Mouse (Mus musculus) intestine, embryonic 14.5 days (tissue): Measurements from ENCODE around the gene Mrps18a. TPM values are rescaled to one million over a fixed set of nuclear protein-coding genes. Genes with fewer than 3 reads are reported as not detected.

Experiments used
- ATAC-seq: fragments of 200-750 bp; cut with Nextera tagmentation; replicated peaks from 2 replicates; pipeline ENCODE4 v1.8.0; 2017; ENCODE audit warnings: low read depth, moderate number of reproducible peaks, moderate TSS enrichment, moderate library complexity; ENCODE audit not compliant: low FRiP score, low TSS enrichment
- DNase-seq: peaks from one replicate; pipeline ENCODE4 v3.0.0-alpha.2; 2018; ENCODE audit warnings: low spot score
- H3K27ac ChIP-seq: fragments of 300-500 bp; sonication (generic); 2 replicates; pipeline ENCODE4 v1.5.1; 2014; ENCODE audit warnings: low read depth, mild to moderate bottlenecking, control low read depth
- H3K27me3 ChIP-seq: fragments of 300-500 bp; sonication (generic); replicated peaks from 2 replicates; pipeline ENCODE4 v1.6.1; 2014; ENCODE audit warnings: low read length, control low read depth; ENCODE audit not compliant: control insufficient read depth, insufficient read depth
- H3K36me3 ChIP-seq: fragments of 300-500 bp; sonication (generic); 2 replicates; pipeline ENCODE4 v1.6.1; 2014; ENCODE audit warnings: low read length, control low read depth; ENCODE audit not compliant: control insufficient read depth, insufficient read depth
- H3K4me1 ChIP-seq: fragments of 300-500 bp; sonication (generic); replicated peaks from 2 replicates; pipeline ENCODE4 v1.6.1; 2014; ENCODE audit warnings: low read length, control low read depth, mixed read lengths; ENCODE audit not compliant: control insufficient read depth, insufficient read depth
- H3K4me2 ChIP-seq: fragments of 300-500 bp; sonication (generic); 2 replicates; pipeline ENCODE4 v1.6.1; 2014; ENCODE audit warnings: low read length
- H3K4me3 ChIP-seq: fragments of 300-500 bp; sonication (generic); 2 replicates; pipeline ENCODE4 v1.5.1; 2014; ENCODE audit warnings: low read depth, low read length, control low read depth, mixed read lengths
- H3K9ac ChIP-seq: fragments of 300-500 bp; sonication (generic); 2 replicates; pipeline ENCODE4 v1.6.1; 2014; ENCODE audit warnings: mild to moderate bottlenecking, low read length
- H3K9me3 ChIP-seq: fragments of 300-500 bp; sonication (generic); 2 replicates; pipeline ENCODE4 v1.6.1; 2016; ENCODE audit warnings: low read length, control low read depth; ENCODE audit not compliant: control insufficient read depth
- WGBS: fragments of 180-500 bp; shearing (Covaris S2); extraction: QIAGEN DNeasy Blood & Tissue Kit; methylation state at CpG from one replicate; pipeline ENCODE4 v1.1.7; 2014; 5-methylcytosine and 5-hydroxymethylcytosine counted together
- polyA plus RNA-seq: library from polyadenylated mRNA; unstranded; fragments of >200 nt; fragmentation: Nextera tagmentation; extraction: Ambion mirVana; gene quantifications from 2 replicates; pipeline ENCODE4 v1.2.1, GENCODE M21; 2014

The Mrps18a gene
- polyA plus RNA-seq, 1 experiment from 2014 or later: 144 TPM

DNA sequence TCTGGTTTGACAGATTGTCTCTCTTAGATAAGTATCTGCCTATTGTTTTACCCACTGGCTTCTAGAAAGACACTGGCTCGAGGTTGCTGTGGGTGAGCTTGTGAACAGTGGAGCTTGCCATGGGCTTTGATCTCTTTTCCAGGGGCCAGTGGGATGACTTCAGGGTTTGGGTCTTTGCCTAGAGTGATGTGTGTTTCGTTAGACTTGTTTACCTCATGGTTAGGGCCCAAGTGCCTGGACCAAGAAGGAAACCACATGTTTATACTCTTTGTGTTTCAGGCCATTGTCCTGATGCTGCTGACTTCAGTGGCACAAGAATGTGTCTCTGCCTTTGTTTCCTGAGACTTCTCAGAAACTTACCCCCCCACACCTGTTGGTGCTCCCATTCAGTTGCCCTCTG lies 4.7 kb downstream of the Mrps18a start:
- DNase-seq (no peak), ATAC-seq (no peak)
- H3K27ac ChIP-seq: no peak overlapping the region
- 34% methylated on average over 2 of the region's 2 CpGs for WGBS
- no peak overlapping the region for H3K4me2 ChIP-seq
- no peaks in the 10 kb centered on the region for H3K27me3 ChIP-seq
- H3K4me3 ChIP-seq: no peak overlapping the region
- H3K36me3 ChIP-seq: peaks cover 35% of the 10 kb centered on the region
- H3K4me1 ChIP-seq: peaks cover 12% of the 10 kb centered on the region
- H3K9me3 ChIP-seq: no peaks in the 10 kb centered on the region
- no peak overlapping the region for H3K9ac ChIP-seq

DNA sequence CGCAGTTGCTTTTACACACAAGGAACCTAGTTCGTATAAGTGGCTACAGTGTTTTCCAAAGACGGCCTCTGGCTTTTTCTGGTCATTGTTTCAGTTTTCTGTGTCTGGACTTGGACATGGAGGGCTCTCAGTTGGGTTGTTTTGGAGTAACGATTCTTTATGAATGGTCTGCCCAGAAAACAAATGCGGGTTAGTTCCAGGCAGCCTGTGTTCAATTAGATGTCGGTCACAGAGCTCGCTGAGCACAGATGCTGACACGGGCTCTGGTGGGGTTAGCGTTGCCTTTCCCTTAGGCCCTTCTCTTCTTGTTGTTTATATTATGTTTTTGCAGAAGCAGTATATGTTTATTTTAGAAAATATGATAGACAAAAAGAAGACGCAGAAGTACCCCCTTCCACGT lies 5.4 kb downstream of the Mrps18a start:
- no peak overlapping the region for H3K9ac ChIP-seq
- H3K36me3 ChIP-seq: peaks cover 37% of the 10 kb centered on the region
- peaks cover 12% of the 10 kb centered on the region for H3K4me1 ChIP-seq
- no peak overlapping the region for H3K27ac ChIP-seq
- H3K4me3 ChIP-seq: no peak overlapping the region
- no peaks in the 10 kb centered on the region for H3K27me3 ChIP-seq
- no peak overlapping the region for H3K4me2 ChIP-seq
- H3K9me3 ChIP-seq: no peaks in the 10 kb centered on the region
- no peak for ATAC-seq
- DNase-seq: no peak
- 70% methylated on average over 11 of the region's 11 CpGs for WGBS

DNA sequence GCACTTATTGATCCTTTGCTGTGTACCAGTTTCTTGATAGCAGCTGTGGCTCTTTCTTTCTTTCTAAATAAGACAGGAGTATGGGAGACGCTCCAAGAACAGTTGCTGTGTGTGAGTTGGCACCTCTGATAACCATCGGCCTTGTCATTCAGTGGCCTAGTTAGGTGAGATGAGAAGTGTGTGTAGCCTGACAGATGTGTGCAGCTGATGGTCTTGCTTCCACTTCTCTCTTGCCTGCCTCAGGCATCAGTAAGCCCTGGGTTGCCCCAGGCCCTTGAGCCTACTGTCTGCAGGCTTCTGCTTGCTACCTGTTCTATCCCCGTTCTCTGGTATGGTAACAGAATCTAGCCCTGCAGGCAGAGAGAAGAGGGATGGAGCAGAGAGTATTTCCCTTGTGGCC lies 6.1 kb downstream of the Mrps18a start:
- Histone ChIP-seq H3K9me3 (no peaks in the 10 kb centered on the region), H3K9ac (no peak overlapping the region), H3K4me3 (no peak overlapping the region), H3K4me2 (no peak overlapping the region), H3K27ac (no peak overlapping the region), H3K27me3 (no peaks in the 10 kb centered on the region), H3K36me3 (peaks cover 38% of the 10 kb centered on the region), H3K4me1 (peaks cover 6% of the 10 kb centered on the region)
- ATAC-seq (no peak), DNase-seq (no peak)
- 87% methylated on average over 3 of the region's 3 CpGs for WGBS

DNA sequence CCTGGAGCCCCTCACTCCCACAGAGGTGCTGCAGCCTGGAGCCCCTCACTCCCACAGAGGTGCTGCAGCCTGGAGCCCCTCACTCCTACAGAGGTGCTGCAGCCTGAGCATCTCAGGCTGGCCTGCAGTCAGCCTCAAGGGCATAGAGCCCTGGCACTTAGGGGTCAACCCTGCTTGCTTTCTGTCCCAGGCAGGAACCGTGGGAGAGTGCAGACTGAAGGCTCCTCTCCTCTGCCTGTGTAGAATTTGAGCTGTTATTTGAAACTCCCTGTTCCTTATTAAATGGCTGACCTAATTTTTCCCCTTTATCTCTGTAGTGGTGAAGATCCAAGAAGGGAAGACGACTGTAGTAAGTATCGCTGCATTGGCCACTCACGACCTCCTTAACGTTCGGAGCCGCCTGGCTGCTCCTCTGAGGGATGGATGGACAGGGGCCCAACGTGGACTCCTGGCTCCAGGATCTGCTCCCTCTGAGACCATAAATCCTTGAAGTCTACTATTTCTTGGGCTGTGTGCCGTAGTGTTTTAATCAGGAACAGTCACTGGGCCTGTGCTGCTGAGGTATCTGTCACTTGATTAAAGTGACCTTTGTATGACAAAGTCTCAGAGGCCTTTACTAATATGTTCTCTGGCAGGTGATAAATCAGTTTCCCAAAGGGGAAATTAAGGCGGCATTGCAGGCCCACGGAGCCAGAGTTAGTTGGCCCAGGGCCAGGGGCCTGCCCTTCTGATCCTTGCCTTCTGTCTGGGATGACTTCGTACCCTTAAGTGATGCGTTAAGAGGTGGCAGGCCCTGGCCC lies 7.0 kb downstream of the Mrps18a start:
- Histone ChIP-seq H3K9ac (no peak overlapping the region), H3K4me3 (no peak overlapping the region), H3K4me1 (peaks cover 6% of the 10 kb centered on the region; the same call in 1 of the 2 replicates), H3K36me3 (peaks cover 48% of the 10 kb centered on the region), H3K27ac (no peak overlapping the region), H3K4me2 (no peak overlapping the region), H3K27me3 (no peaks in the 10 kb centered on the region), H3K9me3 (no peaks in the 10 kb centered on the region)
- ATAC-seq: no peak
- DNase-seq: no peak
- 79% methylated on average over 13 of the region's 13 CpGs for WGBS

DNA sequence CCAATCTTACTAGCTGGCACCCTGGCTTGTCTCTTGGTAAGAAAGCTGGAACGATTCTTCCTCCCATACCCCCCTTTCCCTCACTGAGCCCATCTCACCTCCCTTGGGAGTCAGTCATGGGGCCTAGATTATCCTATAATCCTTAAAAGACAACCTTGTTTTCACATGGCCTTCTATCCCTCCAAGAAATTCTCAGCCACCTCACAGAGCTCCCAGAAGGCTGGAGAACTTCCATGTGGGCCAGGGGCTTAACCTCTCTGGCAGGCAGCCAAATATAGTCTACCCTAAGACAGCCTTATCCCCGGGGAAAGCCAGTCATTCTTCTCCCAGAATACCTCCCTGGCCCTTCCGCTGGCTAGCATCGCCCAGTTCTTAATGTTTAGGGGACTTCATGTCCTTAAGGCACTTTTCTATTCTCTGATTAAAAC lies 7.7 kb downstream of the Mrps18a start:
- Histone ChIP-seq H3K27me3 (no peaks in the 10 kb centered on the region), H3K4me3 (no peak overlapping the region), H3K9ac (no peak overlapping the region), H3K4me2 (no peak overlapping the region), H3K4me1 (peaks cover 6% of the 10 kb centered on the region; the same call in 1 of the 2 replicates), H3K9me3 (no peaks in the 10 kb centered on the region), H3K27ac (no peak overlapping the region), H3K36me3 (peaks cover 51% of the 10 kb centered on the region)
- ATAC-seq (no peak), DNase-seq (no peak)
- WGBS: 67% methylated on average over 4 of the region's 4 CpGs

DNA sequence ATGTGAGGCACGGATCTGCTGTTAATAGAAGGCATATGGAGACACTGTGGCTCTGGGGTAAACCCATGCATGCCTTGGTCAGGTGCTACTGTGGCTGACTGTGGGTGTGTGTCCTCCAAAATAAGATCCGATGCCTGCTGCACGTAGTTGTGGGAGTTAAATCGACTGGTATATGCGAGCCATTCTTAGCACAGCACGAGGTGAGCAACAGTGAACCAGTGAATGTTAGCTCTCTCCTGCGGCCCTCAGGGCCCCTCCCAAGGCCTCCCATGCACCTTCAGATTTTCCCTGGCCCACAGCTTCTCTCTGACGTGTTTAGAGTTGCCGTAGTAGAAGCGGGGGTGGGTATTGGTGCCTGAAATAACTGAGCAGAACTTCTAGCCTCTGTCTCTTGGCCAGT lies 8.9 kb downstream of the Mrps18a start:
- H3K4me3 ChIP-seq: no peak overlapping the region
- peaks cover 6% of the 10 kb centered on the region; the same call in 1 of the 2 replicates for H3K4me1 ChIP-seq
- no peak overlapping the region for H3K27ac ChIP-seq
- H3K9ac ChIP-seq: no peak overlapping the region
- no peaks in the 10 kb centered on the region for H3K9me3 ChIP-seq
- no peak for ATAC-seq
- no peaks in the 10 kb centered on the region for H3K27me3 ChIP-seq
- no peak for DNase-seq
- 92% methylated on average over 10 of the region's 10 CpGs for WGBS
- H3K36me3 ChIP-seq: peaks cover 59% of the 10 kb centered on the region
- no peak overlapping the region for H3K4me2 ChIP-seq

DNA sequence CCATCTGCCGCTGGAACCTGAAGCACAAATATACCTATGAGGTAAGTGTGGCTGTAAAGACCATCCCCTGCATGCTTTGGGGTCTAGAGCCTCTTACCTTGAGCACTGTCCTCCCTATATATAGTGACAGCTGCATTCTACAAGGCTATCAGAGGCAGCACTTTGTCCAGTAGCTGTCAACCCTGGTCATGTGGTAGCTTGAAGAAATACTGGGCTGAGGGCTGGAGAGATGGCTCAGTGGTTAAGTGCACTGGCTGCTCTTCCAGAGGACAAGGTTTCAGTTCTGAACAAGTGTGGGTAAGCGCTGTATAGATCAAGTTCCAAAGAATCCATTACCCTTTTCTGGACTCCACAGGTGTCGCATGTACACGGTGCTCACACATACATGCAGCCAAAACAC lies 12.0 kb downstream of the Mrps18a start:
- no peaks in the 10 kb centered on the region for H3K27me3 ChIP-seq
- H3K4me2 ChIP-seq: no peak overlapping the region
- no peak overlapping the region for H3K9ac ChIP-seq
- WGBS: 97% methylated on average over 4 of the region's 4 CpGs
- H3K27ac ChIP-seq: no peak overlapping the region
- no peaks in the 10 kb centered on the region for H3K4me1 ChIP-seq
- H3K4me3 ChIP-seq: no peak overlapping the region
- ATAC-seq: no peak
- DNase-seq: no peak
- H3K9me3 ChIP-seq: no peaks in the 10 kb centered on the region
- peaks cover 89% of the 10 kb centered on the region for H3K36me3 ChIP-seq

DNA sequence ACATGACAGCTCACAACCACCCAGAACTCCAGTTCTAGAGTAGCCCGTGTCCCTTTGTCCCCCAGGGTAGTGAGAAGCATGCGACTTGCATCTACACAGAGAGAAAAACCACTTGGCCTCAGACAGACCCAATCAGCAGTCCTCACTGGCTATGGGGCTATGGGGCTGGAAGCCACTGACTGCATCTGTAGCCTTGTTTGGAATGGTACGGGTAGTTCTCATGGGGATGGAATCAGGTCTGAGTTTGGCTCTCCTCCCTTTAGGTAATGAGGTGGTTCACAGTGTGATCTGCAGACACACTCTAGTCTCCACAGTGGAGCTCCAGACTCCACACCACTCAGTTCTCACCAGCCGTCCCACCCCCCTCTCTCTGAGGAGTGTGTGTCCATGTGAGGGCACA lies 12.5 kb downstream of the Mrps18a start:
- 95% methylated on average over 4 of the region's 4 CpGs for WGBS
- Histone ChIP-seq H3K36me3 (peaks cover 89% of the 10 kb centered on the region), H3K9me3 (no peaks in the 10 kb centered on the region), H3K4me1 (no peaks in the 10 kb centered on the region), H3K4me2 (no peak overlapping the region), H3K4me3 (no peak overlapping the region), H3K27me3 (no peaks in the 10 kb centered on the region), H3K9ac (no peak overlapping the region), H3K27ac (no peak overlapping the region)
- ATAC-seq: no peak
- DNase-seq: no peak
